Mouse (Mus musculus) lung, postnatal 14 days (tissue): ENCODE results near the gene Saysd1.

Experiments used
- DNase-seq: peaks from one replicate; pipeline ENCODE4 v3.0.0; 2021

The Saysd1 gene

DNA sequence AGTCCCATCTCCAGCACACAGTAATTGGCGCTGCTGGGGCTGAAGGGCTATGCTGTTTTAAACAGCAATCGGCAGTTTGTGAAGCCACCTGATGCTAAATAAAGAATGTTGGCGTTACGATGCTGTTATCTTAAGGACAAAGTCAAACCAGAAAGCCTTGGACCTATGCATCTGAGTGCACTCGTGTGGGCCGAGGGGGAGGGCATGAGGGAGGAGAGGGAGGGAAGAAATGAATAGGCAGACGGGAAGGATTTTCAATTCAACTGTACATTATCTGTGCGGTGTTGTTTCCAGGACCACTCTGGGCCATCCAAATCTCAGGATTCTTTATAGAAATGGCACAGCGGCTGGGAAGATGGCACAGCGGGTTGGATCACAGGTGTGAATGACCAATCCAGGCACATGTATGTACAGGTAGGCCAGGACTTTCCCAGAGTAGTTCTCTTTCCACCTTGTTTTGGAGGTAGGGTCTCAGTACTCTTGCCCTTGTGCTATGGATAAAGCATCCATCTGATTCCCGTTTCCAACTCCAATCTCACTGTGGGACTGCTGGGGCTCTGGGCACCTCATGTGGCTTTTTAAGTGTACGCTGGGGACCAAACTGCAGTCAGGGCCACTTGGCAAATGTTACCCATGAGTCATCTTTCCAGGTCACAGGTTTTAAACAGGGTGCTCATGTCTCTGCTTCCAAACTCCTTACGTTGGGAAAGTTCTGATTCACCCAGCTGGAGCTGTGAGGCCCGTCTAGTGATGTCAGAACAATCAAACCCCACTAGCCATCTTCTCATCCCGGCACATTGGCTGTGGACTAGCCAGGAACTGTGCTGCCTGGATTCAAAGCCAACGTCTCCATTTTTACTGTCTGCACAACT lies at the start of gene Saysd1:
Saysd1 (minus strand) TSS at position 51 of the 872 bp plus-strand sequence.
- no peak for DNase-seq

DNA sequence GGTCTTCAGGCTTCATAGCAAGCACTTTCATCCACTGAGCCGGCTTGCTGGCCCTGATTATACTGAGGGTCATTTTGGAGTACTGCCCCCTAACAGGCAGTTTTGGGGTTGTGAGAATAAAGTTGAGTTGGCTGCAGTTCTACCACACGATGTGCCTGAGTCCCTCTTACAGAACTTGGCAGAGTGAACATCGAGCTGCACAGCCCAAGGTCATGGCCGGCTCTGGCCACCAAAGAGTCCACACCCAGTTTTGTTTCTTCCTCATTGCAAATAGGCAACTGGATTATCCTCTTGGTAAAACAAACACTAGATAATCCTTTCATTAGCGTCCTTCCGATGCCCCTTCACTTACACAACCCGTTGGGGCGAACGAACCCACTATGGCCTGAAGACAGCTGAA lies 47.1 kb upstream of the Saysd1 start:
- DNase-seq = no peak

DNA sequence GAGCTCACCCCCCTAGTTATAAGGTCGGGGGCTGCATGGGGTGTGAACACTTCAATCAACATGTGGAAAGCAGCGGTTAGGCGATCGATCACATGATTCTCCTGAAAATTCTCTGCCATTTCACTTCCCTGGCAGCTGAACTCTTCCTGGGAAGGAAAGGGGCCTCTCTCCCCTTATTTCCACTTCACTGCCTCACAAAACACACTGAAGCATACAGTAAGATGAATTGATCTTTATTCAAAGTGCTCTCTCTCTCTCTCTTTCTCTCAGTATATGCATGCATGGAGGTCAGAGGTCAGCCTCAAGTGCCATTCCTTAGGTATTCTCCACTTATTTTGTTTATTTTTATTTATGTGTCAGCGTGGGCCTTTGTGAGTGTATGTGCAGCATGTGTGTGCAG lies 45.4 kb upstream of the Saysd1 start:
- DNase-seq = no peak

DNA sequence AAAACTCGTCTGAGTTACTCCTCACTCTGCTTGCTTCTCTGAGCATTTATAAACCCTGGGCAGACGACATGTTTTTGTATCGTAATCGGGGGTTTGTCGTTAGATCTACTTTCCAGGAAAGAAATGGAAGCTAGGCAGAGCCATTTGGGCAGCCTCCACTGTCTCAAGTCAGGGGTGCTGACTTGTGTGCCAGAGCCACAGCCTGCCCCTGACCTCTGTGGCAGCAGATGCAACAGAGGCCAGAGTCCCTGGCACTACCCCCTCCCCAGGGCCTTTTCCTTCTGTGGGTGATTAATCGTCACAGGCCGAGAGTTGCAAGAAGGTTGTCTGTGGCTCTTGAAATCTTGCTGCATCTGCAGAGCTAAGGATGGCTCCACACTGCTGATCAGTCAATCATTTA lies 44.3 kb upstream of the Saysd1 start:
- no peak for DNase-seq

DNA sequence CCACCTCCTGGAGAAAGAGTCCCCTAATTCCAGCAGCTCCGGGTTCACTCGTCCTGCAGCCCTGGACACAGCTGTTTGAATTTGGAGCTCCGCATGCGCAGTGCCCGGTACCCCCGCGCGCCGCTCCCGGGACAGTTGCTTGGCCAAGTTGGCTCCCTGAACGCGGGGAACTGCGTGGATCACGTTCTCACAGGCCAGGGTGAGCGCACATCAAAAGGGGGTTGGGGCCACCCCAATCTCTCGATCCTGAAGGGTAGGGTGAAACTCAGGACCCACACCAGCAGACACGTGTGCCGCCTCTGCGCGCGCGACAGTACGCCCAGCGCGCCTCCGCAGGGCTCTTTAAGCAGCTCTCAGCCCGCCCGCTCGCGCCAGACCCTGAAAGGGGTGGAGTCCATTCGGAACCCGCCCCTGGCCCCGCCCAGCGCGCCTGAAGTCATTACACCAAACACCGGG lies 43.2 kb upstream of the Saysd1 start, which contains the start of gene Kcnk5:
Kcnk5 (minus strand) TSS at position 344 of the 456 bp plus-strand sequence.
- peak; percentile 92 for DNase-seq

DNA sequence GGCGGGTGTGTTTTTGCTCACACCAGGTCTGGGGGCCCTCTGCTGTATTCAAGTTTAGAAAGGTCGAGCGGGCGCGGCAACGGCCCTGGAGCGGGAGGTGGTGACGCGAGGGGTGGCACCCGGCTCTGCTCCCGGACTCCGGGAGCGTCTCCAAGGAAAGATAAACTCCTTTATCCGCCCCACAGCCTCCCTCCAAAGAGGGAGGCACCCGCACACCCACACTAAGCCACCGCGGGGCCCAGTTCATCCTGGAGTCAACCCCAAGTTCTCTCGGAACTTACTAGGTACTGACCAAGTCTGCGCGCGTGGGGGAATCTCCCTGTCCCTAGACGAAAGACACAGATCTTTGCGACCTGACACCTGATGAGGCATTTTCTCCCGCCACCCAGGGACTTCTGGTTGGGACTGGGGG lies 42.4 kb upstream of the Saysd1 start:
- peak; percentile 55 for DNase-seq

DNA sequence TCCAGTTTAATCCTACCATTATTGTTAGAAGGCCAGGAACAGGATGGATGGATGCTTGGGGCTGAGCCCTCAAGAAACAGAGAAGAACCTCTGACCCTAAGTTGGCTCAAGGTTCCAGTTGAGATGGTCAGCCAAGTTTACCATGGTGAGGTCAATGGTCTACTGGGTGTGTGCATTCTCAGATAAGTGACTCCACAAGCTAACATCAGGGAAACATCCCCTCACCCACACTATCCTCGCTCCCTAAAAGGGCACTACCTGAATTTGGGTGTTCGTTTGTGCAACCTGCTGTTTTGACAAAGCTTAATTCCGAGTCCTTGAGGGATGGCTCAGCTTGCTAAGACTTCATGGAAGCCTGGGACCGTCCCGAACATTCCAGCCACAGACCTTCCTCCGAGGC lies 42.0 kb upstream of the Saysd1 start:
- no peak for DNase-seq

DNA sequence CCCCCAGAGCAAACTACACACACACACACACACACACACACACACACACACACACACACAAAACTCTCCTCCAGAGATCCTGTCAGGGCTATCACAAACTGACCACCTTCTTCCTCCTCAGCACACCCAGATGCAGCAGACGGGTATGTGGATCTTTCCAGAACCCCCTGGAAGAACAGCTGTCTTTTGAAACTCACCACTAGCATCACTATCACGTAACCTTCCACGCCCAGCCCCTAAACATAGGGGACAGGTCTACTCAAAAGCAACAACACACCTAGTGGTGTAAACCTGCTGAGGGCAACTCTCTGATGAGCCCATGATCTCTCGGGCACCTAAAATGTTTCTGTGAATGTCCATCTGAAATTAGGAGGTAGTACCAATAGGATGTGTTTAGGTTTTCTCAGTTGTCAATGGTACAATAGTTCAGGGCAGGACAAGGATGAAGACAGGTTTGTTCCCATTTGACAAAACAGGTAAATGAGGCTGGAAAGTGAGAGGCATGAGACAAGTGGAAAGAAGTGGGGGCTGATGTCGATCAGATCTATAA lies 41.5 kb upstream of the Saysd1 start:
- no peak for DNase-seq

DNA sequence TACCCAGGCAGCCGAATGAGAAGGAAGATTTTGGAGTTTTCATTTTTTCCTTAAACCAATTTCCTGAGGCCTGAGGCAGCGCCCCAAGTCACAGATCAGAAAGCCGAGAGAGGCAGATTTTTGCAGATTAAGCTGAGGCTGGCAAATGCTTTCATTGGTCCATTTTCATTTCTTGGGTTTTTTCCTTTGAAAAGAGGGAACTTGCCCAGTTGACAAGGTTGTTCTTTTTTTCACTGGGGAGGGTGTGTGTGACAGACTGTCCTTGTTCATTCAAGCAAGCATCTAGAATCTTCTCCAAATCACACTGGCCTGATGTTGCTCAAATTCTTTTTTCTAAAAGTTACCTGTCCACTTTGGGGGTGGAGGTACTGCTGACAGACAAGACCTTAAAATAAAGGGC lies 40.7 kb upstream of the Saysd1 start:
- no peak for DNase-seq

DNA sequence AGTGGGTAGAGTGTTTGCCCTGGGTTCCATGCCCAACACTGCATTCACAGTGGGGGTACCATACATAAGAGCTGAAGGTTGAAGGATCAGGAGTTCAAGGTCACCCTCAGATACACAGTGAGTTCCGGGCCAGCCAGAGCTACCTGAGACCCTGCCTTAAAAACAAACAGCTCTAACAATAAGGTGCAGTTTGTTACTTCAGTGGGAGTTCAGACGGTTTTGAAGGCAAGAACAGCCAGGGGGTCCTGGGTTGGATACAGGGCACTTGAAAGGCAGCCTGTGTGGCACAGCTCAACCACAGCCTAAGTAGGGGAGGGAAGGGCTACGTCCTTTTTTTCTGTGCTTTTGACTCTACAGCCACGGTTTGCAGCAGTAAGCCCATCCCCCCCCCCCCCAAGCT lies 40.3 kb upstream of the Saysd1 start:
- no peak for DNase-seq

DNA sequence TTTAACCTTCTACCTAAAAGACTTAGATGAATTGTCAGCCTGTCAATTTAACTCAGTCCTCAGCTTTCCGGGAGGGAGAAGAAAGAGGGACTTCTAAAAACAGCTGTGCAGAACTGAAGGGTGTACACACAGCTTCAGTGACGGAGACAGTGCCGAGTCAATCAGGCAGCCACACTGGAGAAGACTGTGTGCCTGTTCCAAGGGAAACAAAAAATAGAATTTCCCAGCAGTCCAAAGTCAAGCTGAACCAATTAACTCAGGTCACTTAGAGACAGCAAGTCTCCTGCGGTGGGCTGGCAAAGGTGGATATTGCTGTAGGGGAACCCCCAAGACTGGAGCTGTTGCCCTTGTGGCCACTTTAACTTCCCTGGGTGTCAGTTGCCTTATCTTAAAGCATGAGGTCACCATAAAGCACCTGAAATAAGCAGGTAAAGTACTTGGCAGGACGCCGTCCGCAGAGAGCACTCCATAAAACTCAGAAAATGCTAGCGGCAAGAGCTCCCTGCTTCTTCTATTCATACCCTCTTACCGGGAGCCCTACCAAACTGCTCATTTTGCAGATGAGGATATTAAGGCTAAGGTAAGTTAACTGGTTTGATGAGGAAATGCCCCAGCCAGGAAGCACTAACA lies 39.3 kb upstream of the Saysd1 start:
- peak; percentile 53 for DNase-seq

DNA sequence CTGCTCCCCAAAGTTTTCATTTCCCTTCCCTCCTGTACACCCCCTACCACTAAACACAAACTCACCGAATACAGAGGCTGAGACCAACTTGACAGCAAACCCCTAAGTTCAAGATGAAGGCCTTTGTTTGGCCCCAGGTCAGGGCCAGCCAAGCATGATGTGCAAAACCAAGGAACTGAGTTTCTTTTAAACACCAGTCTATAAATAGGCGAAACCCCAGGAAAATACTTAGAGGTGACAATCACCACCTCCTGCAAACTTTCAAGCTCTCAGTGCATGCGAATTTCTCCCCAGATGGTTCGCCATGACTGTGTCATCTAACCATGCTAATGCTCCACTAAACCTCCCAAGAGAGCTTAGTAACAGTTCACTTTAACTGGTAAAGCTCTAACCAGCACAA lies 37.4 kb upstream of the Saysd1 start:
- no peak for DNase-seq

DNA sequence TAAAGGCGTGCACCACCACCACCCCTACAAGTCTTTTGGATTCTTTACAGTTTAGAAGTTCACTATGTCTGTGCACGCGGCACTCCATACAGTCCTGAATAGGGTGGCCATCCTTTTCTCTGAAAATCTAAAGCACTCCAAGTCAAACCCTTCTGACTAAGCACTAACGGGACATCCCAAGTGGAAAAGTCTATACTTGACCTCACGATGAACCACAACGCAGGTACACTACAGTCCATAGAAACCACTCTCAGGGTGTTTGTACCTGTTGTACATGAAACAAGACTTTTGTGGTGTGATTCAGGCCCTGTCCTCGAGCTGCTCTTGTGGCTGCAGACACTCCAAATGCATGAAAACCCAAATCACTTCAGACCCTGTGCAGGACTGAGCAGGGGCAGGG lies 36.8 kb upstream of the Saysd1 start:
- DNase-seq = no peak

DNA sequence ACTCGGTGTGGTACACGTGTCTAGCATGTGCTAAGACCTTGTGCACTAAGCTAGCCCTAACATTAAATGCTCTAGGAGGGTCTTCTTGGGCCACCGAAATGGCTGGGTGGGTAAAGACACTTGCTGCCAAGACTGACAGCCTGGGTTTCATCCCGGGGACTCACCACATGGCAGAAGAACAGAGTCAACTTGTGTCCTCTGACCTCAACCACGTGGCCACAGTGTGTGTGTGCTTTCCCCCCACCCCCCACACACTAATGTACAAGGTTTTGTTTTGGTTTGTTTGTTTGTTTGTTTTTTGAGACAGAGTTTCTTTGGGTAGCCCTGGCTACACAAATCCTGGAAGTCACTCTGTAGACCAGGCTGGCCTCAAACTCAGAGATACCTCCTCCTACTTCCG lies 36.4 kb upstream of the Saysd1 start:
- DNase-seq = no peak

DNA sequence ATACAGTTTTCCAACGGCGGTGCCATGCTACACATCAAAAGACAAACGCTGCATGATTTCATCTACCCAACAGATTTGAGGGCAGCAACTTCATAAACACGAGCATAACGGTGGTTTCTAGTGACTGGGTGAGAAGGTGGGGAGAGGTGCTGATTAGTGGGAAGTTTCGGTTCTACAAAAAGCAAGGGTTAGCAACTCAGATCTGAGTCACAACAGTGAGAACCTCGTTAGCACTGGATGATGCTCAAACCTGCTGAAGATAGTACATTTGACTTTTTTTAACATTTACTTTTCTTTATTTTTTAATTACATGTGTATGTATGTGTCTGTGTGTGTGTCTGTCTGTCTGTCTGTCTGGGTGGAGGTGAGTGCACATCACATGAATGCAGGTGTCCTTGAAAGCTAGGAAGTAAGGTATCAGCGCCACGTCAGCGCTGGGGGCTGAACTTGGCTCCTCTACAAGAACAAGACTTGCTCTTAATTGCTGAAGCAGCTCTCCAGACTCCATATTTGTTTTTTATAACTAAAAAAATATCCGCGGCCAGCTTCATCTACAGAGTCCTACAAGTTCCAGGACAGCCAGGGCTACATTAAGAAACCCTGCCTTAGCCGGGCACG lies 35.6 kb upstream of the Saysd1 start:
- no peak for DNase-seq

DNA sequence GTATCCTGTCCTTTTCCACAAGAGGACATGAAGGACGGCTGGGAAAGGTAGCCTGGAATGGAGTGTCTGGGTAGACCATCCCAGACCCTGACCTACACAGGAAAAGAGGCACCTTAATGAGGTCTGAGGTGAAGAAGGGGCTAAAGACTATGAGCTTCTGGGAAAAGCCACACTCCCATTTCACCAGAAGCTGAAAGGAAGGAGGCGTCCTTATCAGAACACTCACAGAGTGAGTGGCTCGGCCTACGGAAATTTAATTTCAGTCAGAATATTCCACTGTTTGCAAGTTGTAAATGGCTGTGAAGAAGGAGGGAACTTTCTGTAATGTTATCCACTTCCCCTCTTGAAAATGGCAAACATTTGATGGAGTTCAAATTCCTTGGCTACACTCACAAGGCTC lies 34.6 kb upstream of the Saysd1 start:
- DNase-seq = no peak

DNA sequence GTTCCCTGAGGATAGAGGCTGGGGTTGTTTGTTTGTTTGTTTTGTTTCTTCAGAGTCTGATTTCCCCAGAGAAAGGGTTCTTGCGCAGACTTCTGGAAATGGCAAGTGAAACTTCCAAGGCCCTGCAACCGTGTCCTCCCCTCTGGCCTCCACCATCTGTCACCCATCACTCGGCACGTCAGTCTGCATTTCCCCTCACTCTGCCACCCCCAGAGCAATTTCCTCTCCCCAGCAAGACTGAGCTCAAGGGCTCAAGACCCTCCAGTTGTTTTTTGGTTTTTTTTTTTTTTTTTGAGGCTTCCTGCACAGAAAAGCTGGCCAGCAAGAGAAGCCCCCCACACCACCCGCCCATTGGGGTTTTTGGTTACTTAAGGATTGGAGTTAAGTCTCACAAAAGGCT lies 34.2 kb upstream of the Saysd1 start:
- peak; percentile 61 for DNase-seq

DNA sequence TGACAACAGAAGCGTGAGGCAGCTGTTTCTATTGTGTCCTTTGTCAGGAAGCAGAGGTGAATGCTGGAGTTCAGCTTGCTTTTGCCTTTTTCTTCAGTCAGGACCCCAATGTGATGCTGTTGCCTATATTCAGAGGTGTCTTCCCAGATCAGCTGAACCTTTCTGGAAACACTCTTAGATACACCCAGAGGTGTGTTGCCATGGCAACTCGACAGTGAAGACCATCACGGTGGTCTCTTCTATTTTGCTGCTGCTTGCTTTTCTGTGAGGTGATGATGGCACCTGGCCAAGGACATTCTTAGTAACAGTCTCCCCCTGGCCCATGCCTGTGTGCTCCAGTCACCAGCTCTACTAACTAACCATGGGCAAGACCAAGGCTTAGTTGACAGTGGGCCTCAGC lies 33.5 kb upstream of the Saysd1 start:
- DNase-seq = no peak

DNA sequence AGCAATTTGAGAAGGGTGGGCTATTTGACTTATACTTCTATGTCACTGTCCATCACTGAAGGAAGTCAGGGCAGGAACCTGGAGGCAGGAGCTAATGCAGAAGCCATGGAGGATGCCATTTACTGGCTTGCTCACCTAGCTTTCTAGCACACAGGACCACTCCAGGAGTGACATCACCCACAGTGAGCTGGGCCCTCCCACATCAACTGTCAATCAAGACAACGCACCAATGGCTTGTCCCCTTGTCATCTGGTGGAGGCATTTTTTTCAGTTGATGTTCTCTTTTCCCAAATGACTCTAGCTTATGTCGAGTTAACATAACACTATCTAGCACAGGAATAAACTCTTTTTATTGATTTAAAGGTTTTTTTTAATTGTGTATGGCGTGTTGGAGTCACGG lies 30.9 kb upstream of the Saysd1 start:
- DNase-seq = no peak

DNA sequence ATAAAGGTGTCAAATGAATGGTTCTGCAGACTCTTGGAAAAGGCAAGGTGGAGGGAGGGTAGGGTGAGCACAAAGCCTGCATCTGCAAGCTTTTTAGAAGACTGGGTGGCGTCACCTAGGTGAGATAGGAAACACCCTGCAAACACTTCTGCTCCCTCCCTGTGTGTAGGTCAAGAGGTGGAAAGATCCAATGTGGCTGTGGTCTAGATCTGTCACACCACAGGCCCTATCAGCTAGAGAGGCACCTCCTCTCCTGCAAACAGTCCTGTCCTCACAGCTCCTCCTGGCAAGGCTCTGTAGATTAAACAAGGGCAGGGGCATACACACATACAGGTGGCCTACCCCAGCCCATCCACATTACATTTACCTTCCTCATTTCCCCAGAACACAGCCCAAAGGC lies 30.1 kb upstream of the Saysd1 start:
- no peak for DNase-seq

DNA sequence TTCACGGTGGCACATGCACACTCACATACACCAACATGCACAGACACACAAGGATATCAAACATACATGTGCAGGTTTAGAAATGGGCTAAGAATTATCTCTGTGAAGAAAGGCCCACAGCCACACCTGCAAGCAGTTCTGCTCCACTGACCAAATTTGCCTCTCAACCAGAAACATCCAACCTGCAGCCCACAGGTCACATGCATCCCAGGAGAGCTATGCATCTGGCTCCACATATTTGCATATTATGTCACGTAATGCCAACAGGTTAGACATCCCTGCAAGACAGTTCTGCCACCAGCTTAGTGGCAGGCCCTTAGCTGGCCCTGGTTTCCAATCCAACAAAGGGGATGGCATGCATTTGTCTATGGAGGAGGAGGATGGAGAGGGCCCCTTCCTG lies 29.7 kb upstream of the Saysd1 start:
- no peak for DNase-seq

DNA sequence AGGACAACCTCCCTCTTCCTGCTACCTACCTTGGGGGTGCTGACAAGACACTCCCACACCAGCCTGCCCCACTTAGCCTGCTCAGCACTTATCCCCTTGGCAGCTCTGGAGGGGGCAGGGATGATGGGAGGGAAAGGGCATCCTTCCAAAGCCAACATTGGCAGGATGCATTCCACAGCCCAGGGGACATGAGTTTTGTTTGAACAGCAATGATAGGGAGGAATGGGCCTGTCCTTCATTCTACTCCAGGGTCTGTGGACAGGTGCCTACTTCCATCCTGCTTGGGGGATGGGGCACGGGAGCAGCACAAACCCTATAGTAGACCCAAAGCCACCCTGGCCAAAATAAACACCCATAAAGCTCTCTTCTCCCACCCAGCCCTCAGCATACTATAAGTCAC lies 27.1 kb upstream of the Saysd1 start:
- DNase-seq = peak; percentile 52

DNA sequence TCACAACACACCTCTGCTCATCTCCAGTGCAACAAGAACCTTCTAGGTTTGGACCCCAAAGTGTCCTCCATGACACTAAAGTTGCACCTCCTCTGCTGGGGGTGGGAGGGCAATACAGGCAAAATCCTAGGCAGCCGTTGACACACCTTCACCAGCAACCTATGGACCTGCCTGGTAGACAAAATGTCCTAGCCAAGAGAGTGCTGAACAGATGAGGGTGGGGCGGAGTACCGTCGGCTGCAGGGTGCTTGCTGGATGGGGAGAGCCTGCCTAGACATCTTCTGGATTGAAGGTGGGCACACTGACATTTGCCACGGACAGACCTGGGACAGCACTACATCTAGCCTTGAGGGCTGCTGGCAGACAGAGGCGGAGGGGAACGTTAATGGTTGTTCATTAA lies 26.1 kb upstream of the Saysd1 start:
- no peak for DNase-seq

DNA sequence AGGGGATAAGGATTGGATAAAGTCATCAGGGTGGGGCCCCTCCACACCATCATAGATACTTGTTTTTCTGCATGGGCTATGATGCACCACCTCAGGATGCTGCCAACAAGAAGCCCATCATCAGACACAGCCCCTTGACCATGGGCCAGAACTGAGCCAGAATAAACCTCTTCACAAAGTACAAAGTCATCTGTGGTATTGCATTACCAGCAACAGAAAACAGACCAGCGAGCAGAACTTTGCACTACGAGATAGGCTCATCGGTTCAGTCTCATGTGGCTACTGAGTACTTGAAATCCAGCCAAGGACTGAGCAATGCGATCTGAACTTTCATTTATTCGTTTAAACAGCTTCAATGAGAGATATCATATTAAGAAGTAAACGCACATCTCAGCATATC lies 24.4 kb upstream of the Saysd1 start:
- no peak for DNase-seq
